Mouse (Mus musculus) embryonic facial prominence, embryonic 14.5 days (tissue): ENCODE measurements around the gene Tmem185a. TPM values are rescaled to one million over a fixed set of nuclear protein-coding genes. Genes with fewer than 3 reads are reported as not detected.
"Not testable (repeated sequence)": the region's sequence is repeated elsewhere in the genome, so short reads cannot be mapped to it uniquely, and the experiment has no call there.

Experiments
- ATAC-seq: fragments of 200-750 bp; cut with Nextera tagmentation; 2 replicates; pipeline ENCODE4 v1.8.0; 2017; ENCODE audit warnings: low read depth, moderate number of reproducible peaks, moderate TSS enrichment
- DNase-seq: peaks from one replicate; pipeline ENCODE4 v3.0.0-alpha.2; 2015; ENCODE audit warnings: low spot score
- H3K27ac ChIP-seq: fragments of 300-500 bp; sonication (generic); replicated peaks from 2 replicates; pipeline ENCODE4 v1.5.1; 2014; ENCODE audit warnings: low read depth, mild to moderate bottlenecking, low read length, moderate library complexity
- H3K27me3 ChIP-seq: fragments of 300-500 bp; sonication (generic); replicated peaks from 2 replicates; pipeline ENCODE4 v1.6.1; 2014; ENCODE audit warnings: low read length; ENCODE audit not compliant: control insufficient read depth, insufficient read depth
- H3K36me3 ChIP-seq: fragments of 300-500 bp; sonication (generic); 2 replicates; pipeline ENCODE4 v1.6.1; 2014; ENCODE audit warnings: low read length, mixed read lengths; ENCODE audit not compliant: control insufficient read depth, insufficient read depth
- H3K4me1 ChIP-seq: fragments of 300-500 bp; sonication (generic); 2 replicates; pipeline ENCODE4 v1.6.1; 2014; ENCODE audit warnings: antibody characterized with exemption, low read length; ENCODE audit not compliant: control insufficient read depth, insufficient read depth
- H3K4me2 ChIP-seq: fragments of 300-500 bp; sonication (generic); 2 replicates; pipeline ENCODE4 v1.6.1; 2014; ENCODE audit warnings: low read depth, mild to moderate bottlenecking, low read length, moderate library complexity, mixed read lengths
- H3K4me3 ChIP-seq: fragments of 300-500 bp; sonication (generic); 2 replicates; pipeline ENCODE4 v1.5.1; 2014; ENCODE audit warnings: low read depth, mild to moderate bottlenecking, low read length
- H3K9ac ChIP-seq: fragments of 300-500 bp; sonication (generic); 2 replicates; pipeline ENCODE4 v1.6.1; 2014; ENCODE audit warnings: low read depth, mild to moderate bottlenecking, low read length, moderate library complexity, mixed read lengths
- H3K9me3 ChIP-seq: fragments of 300-500 bp; sonication (generic); 2 replicates; pipeline ENCODE4 v1.6.1; 2016; ENCODE audit warnings: low read length; ENCODE audit not compliant: control insufficient read depth
- WGBS: fragments of 180-500 bp; shearing (Covaris S2); extraction: QIAGEN DNeasy Blood & Tissue Kit; methylation state at CpG from one replicate; pipeline ENCODE4 v1.1.7; 2014; 5-methylcytosine and 5-hydroxymethylcytosine counted together
- polyA plus RNA-seq: library from polyadenylated mRNA; unstranded; fragments of >200 nt; fragmentation: Nextera tagmentation; extraction: Ambion mirVana; gene quantifications from 2 replicates; pipeline ENCODE4 v1.2.1, GENCODE M21; 2014

Tmem185a gene
- polyA plus RNA-seq, 1 experiment from 2014 or later = 45.1 TPM

DNA sequence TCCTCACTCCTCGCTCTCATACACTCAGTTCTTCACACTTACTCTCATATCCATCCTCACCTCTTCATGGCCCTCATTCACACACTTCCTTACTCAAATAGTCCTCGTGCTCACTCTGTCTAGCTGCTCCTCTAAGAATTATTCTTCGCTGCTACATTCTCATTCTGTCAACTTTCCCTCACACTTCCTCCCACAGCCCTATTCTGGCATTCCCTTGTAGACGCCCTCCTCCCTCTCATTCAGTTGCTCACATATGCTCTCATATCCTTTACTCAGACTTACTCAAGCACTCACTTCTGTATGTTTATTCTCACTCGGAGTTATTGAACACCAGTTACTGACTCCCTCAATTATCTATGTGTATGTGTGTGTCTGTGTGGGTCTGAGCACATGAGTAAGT lies 13.4 kb downstream of the Tmem185a start:
- no peaks in the 10 kb centered on the region for H3K27me3 ChIP-seq
- H3K27ac ChIP-seq = no peak overlapping the region
- 83% methylated on average over 5 of the region's 5 CpGs for WGBS
- ATAC-seq = no peak
- no peaks in the 10 kb centered on the region for H3K9me3 ChIP-seq
- H3K4me3 ChIP-seq = no peak overlapping the region
- no peak for DNase-seq
- H3K4me1 ChIP-seq = no peaks in the 10 kb centered on the region
- no peak overlapping the region for H3K9ac ChIP-seq
- H3K36me3 ChIP-seq = 0 out of 2 replicates have a peak, but pooled peaks cover 9% of the 10 kb centered on the region
- H3K4me2 ChIP-seq = no peak overlapping the region

GRCm38 (mm10) chrX:70452359-70452758 lies 24.6 kb downstream of the Tmem185a start:
- not testable (repeated sequence) for DNase-seq, H3K4me1 ChIP-seq, H3K4me3 ChIP-seq, H3K36me3 ChIP-seq, ATAC-seq, H3K9ac ChIP-seq, H3K27me3 ChIP-seq, H3K27ac ChIP-seq, H3K4me2 ChIP-seq, H3K9me3 ChIP-seq
- WGBS = no CpG with 5 or more reads among the region's 1 CpGs

GRCm38 (mm10) chrX:70425473-70425872 lies 51.5 kb downstream of the Tmem185a start:
- not testable (repeated sequence) for ATAC-seq, H3K4me2 ChIP-seq, H3K9ac ChIP-seq, H3K4me1 ChIP-seq, DNase-seq, H3K9me3 ChIP-seq, H3K36me3 ChIP-seq, H3K27ac ChIP-seq, H3K4me3 ChIP-seq, H3K27me3 ChIP-seq
- 61% methylated on average over 3 of the region's 3 CpGs for WGBS

Other genes with a start within 250 kb of the Tmem185a start
- gene Ids, start 112.1 kb downstream of the Tmem185a start, polyA plus RNA-seq = 4.9 and 5.8 TPM in 2 replicates
- 25.6 and 29.0 TPM in 2 replicates for gene 1110012L19Rik, start 91.3 kb downstream of the Tmem185a start, polyA plus RNA-seq